Mouse (Mus musculus): ENCODE data around the gene Prpf8. TPM values are rescaled to one million over a fixed set of nuclear protein-coding genes. Genes with fewer than 3 reads are reported as not detected.

The Prpf8 gene
- polyA plus RNA-seq, 1 experiment from 2014 or later: 15.8 TPM

DNA sequence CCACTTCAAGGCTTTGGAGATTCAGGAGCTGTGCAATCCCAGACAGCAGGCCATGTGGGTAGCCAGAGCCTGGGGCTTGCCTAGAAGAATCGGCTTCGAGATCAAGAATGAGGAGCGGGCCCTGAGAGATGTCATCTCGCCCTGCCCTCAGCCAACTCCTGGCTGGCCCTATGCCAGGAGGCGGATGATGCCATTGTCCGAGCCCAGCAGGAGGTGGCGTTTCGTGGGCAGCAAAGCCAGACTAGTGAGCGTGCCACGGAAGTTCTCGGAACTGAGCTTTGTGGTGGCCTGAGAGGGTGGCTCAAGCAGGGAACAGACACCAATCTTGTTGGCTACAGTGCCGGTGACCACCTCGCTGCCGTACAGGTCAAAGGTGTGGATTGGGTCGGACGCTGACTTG, 45.0 kb upstream of the Prpf8 start:
- no peaks in the 10 kb centered on the region for H3K9me3 ChIP-seq (ENCODE audit: control insufficient read depth, low read length)
- H3K4me3 ChIP-seq (ENCODE audit: low read depth, low read length): no peak overlapping the region
- H3K9ac ChIP-seq (ENCODE audit: low read length): no peak overlapping the region
- no peaks in the 10 kb centered on the region for H3K4me1 ChIP-seq (replicated peaks; ENCODE audit: control insufficient read depth, insufficient read depth)
- H3K4me2 ChIP-seq (replicated peaks; ENCODE audit: low read depth): no peak overlapping the region
- H3K27ac ChIP-seq (replicated peaks): no peak overlapping the region
- no peak for ATAC-seq (ENCODE audit: low FRiP score, low TSS enrichment)
- DNase-seq (ENCODE audit: low spot score): no peak
- WGBS: 88% methylated on average over 16 of the region's 16 CpGs
- peaks cover 13% of the 10 kb centered on the region; the same call in 1 of the 2 replicates for H3K36me3 ChIP-seq (ENCODE audit: control insufficient read depth, insufficient read depth, low read length)
- no peaks in the 10 kb centered on the region for H3K27me3 ChIP-seq (ENCODE audit: control insufficient read depth, insufficient read depth, low read length)
- TF ChIP-seq EP300 (optimal IDR thresholded peaks at IDR 0.05) (no peak), CTCF (IDR thresholded peaks at IDR 0.05; ENCODE audit: low read depth) (no peak)

DNA sequence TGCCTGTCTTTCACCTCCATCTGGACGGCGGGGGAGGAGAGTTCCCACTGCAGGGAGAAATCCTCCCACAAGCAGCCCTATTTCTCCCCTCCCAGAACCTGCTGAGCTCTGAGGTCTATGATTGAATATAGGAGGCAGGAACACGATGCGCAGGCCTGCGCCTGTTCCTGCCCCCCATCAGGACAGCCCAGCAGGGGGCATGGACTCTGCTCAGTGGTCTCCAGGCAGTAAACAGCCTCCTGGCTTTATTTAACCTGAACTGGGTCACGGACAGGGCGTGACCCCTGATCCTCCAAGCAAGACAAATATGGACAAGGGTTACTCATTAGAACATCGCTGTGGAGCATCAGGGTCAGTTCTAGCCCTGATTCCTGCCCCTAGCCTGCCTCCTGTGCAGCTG, 42.9 kb upstream of the Prpf8 start:
- Histone ChIP-seq H3K9me3 (ENCODE audit: control insufficient read depth, low read length) (no peaks in the 10 kb centered on the region), H3K9ac (ENCODE audit: low read length) (no peak overlapping the region; the same call in 1 of the 2 replicates), H3K4me2 (replicated peaks; ENCODE audit: low read depth) (no peak overlapping the region), H3K27me3 (ENCODE audit: control insufficient read depth, insufficient read depth, low read length) (no peaks in the 10 kb centered on the region), H3K27ac (replicated peaks) (no peak overlapping the region), H3K36me3 (ENCODE audit: control insufficient read depth, insufficient read depth, low read length) (peaks cover 25% of the 10 kb centered on the region), H3K4me3 (ENCODE audit: low read depth, low read length) (no peak overlapping the region), H3K4me1 (replicated peaks; ENCODE audit: control insufficient read depth, insufficient read depth) (no peaks in the 10 kb centered on the region)
- ATAC-seq (ENCODE audit: low FRiP score, low TSS enrichment) (no peak), DNase-seq (ENCODE audit: low spot score) (no peak)
- TF ChIP-seq CTCF (IDR thresholded peaks at IDR 0.05; ENCODE audit: low read depth): no peak
- TF ChIP-seq EP300 (optimal IDR thresholded peaks at IDR 0.05): no peak
- WGBS: 77% methylated on average over 8 of the region's 8 CpGs

DNA sequence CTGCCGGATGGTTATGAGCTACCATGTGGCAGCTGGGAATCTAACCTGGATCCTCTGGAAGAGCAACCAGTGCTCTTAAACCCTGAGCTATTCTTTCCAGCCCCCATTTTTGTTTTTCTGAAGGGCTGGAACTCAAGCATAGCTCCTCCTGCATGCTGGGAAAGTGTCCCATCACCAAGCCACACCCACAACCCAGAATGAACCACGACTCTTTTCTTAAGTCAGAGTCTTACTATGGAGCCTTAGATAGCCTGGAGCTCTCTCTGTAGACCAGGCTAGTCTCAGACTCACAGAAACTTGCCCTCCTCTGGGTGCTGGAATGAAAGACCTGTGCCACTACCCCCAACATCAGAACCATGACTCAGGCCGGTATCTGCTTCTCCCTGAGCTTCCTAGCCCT, 38.0 kb upstream of the Prpf8 start:
- H3K9me3 ChIP-seq (ENCODE audit: control insufficient read depth, low read length): no peaks in the 10 kb centered on the region
- H3K4me2 ChIP-seq (replicated peaks; ENCODE audit: low read depth): no peak overlapping the region
- no peak overlapping the region for H3K4me3 ChIP-seq (ENCODE audit: low read depth, low read length)
- DNase-seq (ENCODE audit: low spot score) (no peak), ATAC-seq (ENCODE audit: low FRiP score, low TSS enrichment) (no peak)
- 75% methylated on average over 3 of the region's 3 CpGs for WGBS
- TF ChIP-seq EP300 (optimal IDR thresholded peaks at IDR 0.05) (no peak), CTCF (IDR thresholded peaks at IDR 0.05; ENCODE audit: low read depth) (no peak)
- no peaks in the 10 kb centered on the region for H3K27me3 ChIP-seq (ENCODE audit: control insufficient read depth, insufficient read depth, low read length)
- peaks cover 28% of the 10 kb centered on the region for H3K36me3 ChIP-seq (ENCODE audit: control insufficient read depth, insufficient read depth, low read length)
- no peak overlapping the region for H3K9ac ChIP-seq (ENCODE audit: low read length)
- 0 out of 2 replicates have a peak, but pooled peaks cover under 1% of the 10 kb centered on the region for H3K4me1 ChIP-seq (replicated peaks; ENCODE audit: control insufficient read depth, insufficient read depth)
- H3K27ac ChIP-seq (replicated peaks): no peak overlapping the region

- Histone ChIP-seq H3K36me3 (ENCODE audit: control insufficient read depth, insufficient read depth, low read length) (peaks cover 26% of the 10 kb centered on the region), H3K27me3 (ENCODE audit: control insufficient read depth, insufficient read depth, low read length) (no peaks in the 10 kb centered on the region), H3K9ac (ENCODE audit: low read length) (no peak overlapping the region), H3K4me1 (replicated peaks; ENCODE audit: control insufficient read depth, insufficient read depth) (peaks cover 6% of the 10 kb centered on the region; the same call in 1 of the 2 replicates), H3K27ac (replicated peaks) (no peak overlapping the region), H3K9me3 (ENCODE audit: control insufficient read depth, low read length) (no peaks in the 10 kb centered on the region), H3K4me3 (ENCODE audit: low read depth, low read length) (no peak overlapping the region), H3K4me2 (replicated peaks; ENCODE audit: low read depth) (no peak overlapping the region)
- 69% methylated on average over 7 of the region's 7 CpGs for WGBS
- ATAC-seq (ENCODE audit: low FRiP score, low TSS enrichment) (no peak), DNase-seq (ENCODE audit: low spot score) (no peak)
- no peak for TF ChIP-seq CTCF (IDR thresholded peaks at IDR 0.05; ENCODE audit: low read depth)
- no peak for TF ChIP-seq EP300 (optimal IDR thresholded peaks at IDR 0.05)
These were observed 36.9 kb upstream of the Prpf8 start for GRCm38 (mm10) chr11:75449695-75450094.

- Histone ChIP-seq H3K4me3 (ENCODE audit: low read depth, low read length) (no peak overlapping the region), H3K36me3 (ENCODE audit: control insufficient read depth, insufficient read depth, low read length) (peaks cover 23% of the 10 kb centered on the region), H3K27ac (replicated peaks) (no peak overlapping the region), H3K4me2 (replicated peaks; ENCODE audit: low read depth) (no peak overlapping the region), H3K27me3 (ENCODE audit: control insufficient read depth, insufficient read depth, low read length) (no peaks in the 10 kb centered on the region), H3K9ac (ENCODE audit: low read length) (no peak overlapping the region), H3K4me1 (replicated peaks; ENCODE audit: control insufficient read depth, insufficient read depth) (peaks cover 9% of the 10 kb centered on the region; the same call in 1 of the 2 replicates), H3K9me3 (ENCODE audit: control insufficient read depth, low read length) (no peaks in the 10 kb centered on the region)
- TF ChIP-seq EP300 (optimal IDR thresholded peaks at IDR 0.05): no peak
- TF ChIP-seq CTCF (IDR thresholded peaks at IDR 0.05; ENCODE audit: low read depth): no peak
- no peak for DNase-seq (ENCODE audit: low spot score)
- WGBS: 79% methylated on average over 8 of the region's 8 CpGs
- ATAC-seq (ENCODE audit: low FRiP score, low TSS enrichment): no peak
These were observed 36.2 kb upstream of the Prpf8 start for GRCm38 (mm10) chr11:75450304-75450908.

DNA sequence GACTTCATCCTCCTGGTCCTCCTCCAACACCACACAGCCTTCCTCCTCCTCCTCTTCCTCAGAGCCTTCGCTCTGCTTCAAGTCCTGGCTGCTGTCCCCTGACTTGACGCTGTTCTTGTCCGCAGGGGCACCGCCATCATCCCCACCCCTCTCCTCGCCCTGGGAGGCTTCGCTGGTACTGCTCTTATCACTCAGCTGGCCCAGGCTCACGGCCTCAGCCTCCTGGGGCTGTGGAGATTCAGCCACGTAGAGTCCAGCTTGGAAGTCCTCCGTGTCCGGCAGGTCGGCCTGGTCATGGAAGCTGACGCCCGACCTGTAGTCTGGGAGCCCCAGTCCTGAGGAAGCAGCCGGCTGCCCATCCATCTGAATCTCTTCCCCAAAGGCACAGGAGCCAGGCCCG, 35.7 kb upstream of the Prpf8 start:
- peaks cover 21% of the 10 kb centered on the region for H3K36me3 ChIP-seq (ENCODE audit: control insufficient read depth, insufficient read depth, low read length)
- TF ChIP-seq EP300 (optimal IDR thresholded peaks at IDR 0.05) (no peak), CTCF (IDR thresholded peaks at IDR 0.05; ENCODE audit: low read depth) (no peak)
- no peaks in the 10 kb centered on the region for H3K9me3 ChIP-seq (ENCODE audit: control insufficient read depth, low read length)
- ATAC-seq (ENCODE audit: low FRiP score, low TSS enrichment) (no peak), DNase-seq (ENCODE audit: low spot score) (no peak)
- H3K4me1 ChIP-seq (replicated peaks; ENCODE audit: control insufficient read depth, insufficient read depth): peaks cover 9% of the 10 kb centered on the region; the same call in 1 of the 2 replicates
- no peaks in the 10 kb centered on the region for H3K27me3 ChIP-seq (ENCODE audit: control insufficient read depth, insufficient read depth, low read length)
- H3K27ac ChIP-seq (replicated peaks): no peak overlapping the region
- H3K4me2 ChIP-seq (replicated peaks; ENCODE audit: low read depth): no peak overlapping the region
- H3K9ac ChIP-seq (ENCODE audit: low read length): no peak overlapping the region
- no peak overlapping the region for H3K4me3 ChIP-seq (ENCODE audit: low read depth, low read length)
- 85% methylated on average over 15 of the region's 15 CpGs for WGBS
